17 mouse cellular contexts compared by ENCODE assay signal in the genomic region with DNA sequence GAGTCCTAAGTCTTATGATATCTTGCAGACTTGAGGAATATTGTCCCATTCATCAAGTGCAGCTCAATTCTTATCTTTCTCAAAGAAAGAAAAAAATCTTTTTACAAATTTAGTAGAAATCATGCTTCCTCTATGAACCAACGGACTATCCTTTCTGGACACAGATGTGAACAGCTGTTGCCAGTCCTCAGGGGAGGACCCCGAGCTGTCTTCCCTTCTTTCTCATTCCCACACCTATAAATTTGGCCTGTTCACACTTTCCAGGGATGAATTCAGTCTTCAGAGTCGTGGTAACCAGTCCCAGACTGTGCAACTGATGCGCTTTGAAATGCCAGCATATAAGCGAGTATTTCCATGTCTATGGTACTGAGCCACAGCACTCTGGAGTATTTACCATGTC.
A peak's percentile ranks its signal among the peaks of the same experiment; 100 is the strongest.
DNase-seq lines count a peak whose midpoint lies in the region; ATAC-seq and TF ChIP-seq lines count a peak whose summit lies in the region.
"Had no signal": no experiment of that assay in that cellular context is flagged by ENCODE, and none has a peak within 500 bp of the region (broad histone marks: within the 10 kb centered on the region; RNA-seq: fewer than 3 reads in every experiment).

No protein-coding gene starts in this region.

- no peak for ATAC-seq in kidney, postnatal 0 days (replicated peaks; ENCODE audit: low FRiP score, low read depth)
- no peak; the same call in 1 of the 2 replicates for ATAC-seq in kidney, embryonic 14.5 days (ENCODE audit: low FRiP score, low TSS enrichment)
- ATAC-seq in midbrain, embryonic 11.5 days (ENCODE audit: low FRiP score): no peak
- no peak for ATAC-seq in midbrain, embryonic 15.5 days (replicated peaks)
- ATAC-seq: forebrain, embryonic 15.5 days had no signal

- no peaks in the 10 kb centered on the region for H3K36me3 ChIP-seq in heart, embryonic 10.5 days
- H3K36me3 ChIP-seq in kidney, postnatal 0 days (ENCODE audit: insufficient read depth, low read length): no peaks in the 10 kb centered on the region
- H3K36me3 ChIP-seq in kidney, embryonic 14.5 days (ENCODE audit: control insufficient read depth, insufficient read depth, low read length): no peaks in the 10 kb centered on the region
- no peaks in the 10 kb centered on the region for H3K36me3 ChIP-seq in midbrain, embryonic 11.5 days (ENCODE audit: control insufficient read depth, insufficient read depth, low read length)
- H3K36me3 ChIP-seq in midbrain, embryonic 15.5 days (replicated peaks): no peaks in the 10 kb centered on the region
- H3K36me3 ChIP-seq: embryonic facial prominence, embryonic 12.5 days; forebrain, embryonic 15.5 days; heart, embryonic 13.5 days; hindbrain, embryonic 15.5 days had no signal

- WGBS in heart, embryonic 10.5 days: 79% methylated on average over 5 of the region's 5 CpGs
- 52% methylated on average over 5 of the region's 5 CpGs for WGBS in kidney, postnatal 0 days
- 60% methylated on average over 5 of the region's 5 CpGs for WGBS in kidney, embryonic 14.5 days
- WGBS in midbrain, embryonic 11.5 days: 87% methylated on average over 5 of the region's 5 CpGs
- WGBS in midbrain, embryonic 15.5 days: 83% methylated on average over 5 of the region's 5 CpGs

- no peak overlapping the region for H3K9ac ChIP-seq in kidney, postnatal 0 days (ENCODE audit: low read depth, low read length)
- no peak overlapping the region for H3K9ac ChIP-seq in kidney, embryonic 14.5 days (ENCODE audit: low read depth, low read length)
- no peak overlapping the region for H3K9ac ChIP-seq in midbrain, embryonic 11.5 days (ENCODE audit: low read length)
- no peak overlapping the region for H3K9ac ChIP-seq in midbrain, embryonic 15.5 days
- H3K9ac ChIP-seq: embryonic facial prominence, embryonic 12.5 days; forebrain, embryonic 15.5 days; heart, embryonic 13.5 days; hindbrain, embryonic 15.5 days had no signal

- no peak overlapping the region for H3K4me3 ChIP-seq in heart, embryonic 10.5 days
- H3K4me3 ChIP-seq in kidney, postnatal 0 days (replicated peaks; ENCODE audit: low read depth, low read length): no peak overlapping the region
- no peak overlapping the region for H3K4me3 ChIP-seq in kidney, embryonic 14.5 days (ENCODE audit: low read length)
- H3K4me3 ChIP-seq in midbrain, embryonic 11.5 days (ENCODE audit: low read depth, low read length): no peak overlapping the region
- no peak overlapping the region for H3K4me3 ChIP-seq in midbrain, embryonic 15.5 days
- H3K4me3 ChIP-seq: embryonic facial prominence, embryonic 12.5 days; forebrain, embryonic 15.5 days; heart, embryonic 13.5 days; hindbrain, embryonic 15.5 days had no signal

- DNase-seq in heart, adult 18-20 months: peak; percentile 25 to 31
- no peak for DNase-seq in heart, embryonic 10.5 days (ENCODE audit: low spot score)
- peak; percentile 34 for DNase-seq in heart, postnatal 4 days
- DNase-seq in heart, adult 11 months: no peak
- peak; percentile 39 for DNase-seq in kidney, postnatal 0 days (ENCODE audit: low spot score)
- DNase-seq in midbrain, embryonic 11.5 days (ENCODE audit: low spot score, missing footprints): peak; percentile 47
- DNase-seq: adrenal gland, postnatal 10 days; cerebellum, adult 11 months; cerebellum, adult 8-10 months; cerebellum, postnatal 25 days; gastrocnemius, postnatal 10 days had no signal

- TF ChIP-seq CTCF in kidney, postnatal 0 days (IDR thresholded peaks at IDR 0.05; ENCODE audit: low read depth): no peak

- no peaks in the 10 kb centered on the region for H3K27me3 ChIP-seq in heart, embryonic 10.5 days (ENCODE audit: insufficient read depth, poor library complexity, severe bottlenecking)
- no peaks in the 10 kb centered on the region for H3K27me3 ChIP-seq in kidney, postnatal 0 days (ENCODE audit: insufficient read depth, low read length)
- H3K27me3 ChIP-seq in kidney, embryonic 14.5 days (ENCODE audit: control insufficient read depth, insufficient read depth, low read length): no peaks in the 10 kb centered on the region
- no peaks in the 10 kb centered on the region for H3K27me3 ChIP-seq in midbrain, embryonic 11.5 days (ENCODE audit: control insufficient read depth, insufficient read depth, low read length)
- H3K27me3 ChIP-seq in midbrain, embryonic 15.5 days (replicated peaks): no peaks in the 10 kb centered on the region
- H3K27me3 ChIP-seq: embryonic facial prominence, embryonic 12.5 days; forebrain, embryonic 15.5 days; heart, embryonic 13.5 days; hindbrain, embryonic 15.5 days had no signal

- no peak overlapping the region for H3K4me2 ChIP-seq in kidney, postnatal 0 days (ENCODE audit: low read length)
- no peak overlapping the region for H3K4me2 ChIP-seq in kidney, embryonic 14.5 days (replicated peaks; ENCODE audit: low read depth, low read length)
- H3K4me2 ChIP-seq in midbrain, embryonic 11.5 days: no peak overlapping the region
- no peak overlapping the region for H3K4me2 ChIP-seq in midbrain, embryonic 15.5 days
- H3K4me2 ChIP-seq: embryonic facial prominence, embryonic 12.5 days; forebrain, embryonic 15.5 days; heart, embryonic 13.5 days; hindbrain, embryonic 15.5 days had no signal

- no peak overlapping the region for H3K27ac ChIP-seq in heart, embryonic 10.5 days
- H3K27ac ChIP-seq in kidney, postnatal 0 days: no peak overlapping the region
- no peak overlapping the region for H3K27ac ChIP-seq in kidney, embryonic 14.5 days (ENCODE audit: low read depth, low read length)
- no peak overlapping the region for H3K27ac ChIP-seq in midbrain, embryonic 11.5 days (ENCODE audit: low read depth, low read length)
- no peak overlapping the region for H3K27ac ChIP-seq in midbrain, embryonic 15.5 days
- H3K27ac ChIP-seq: embryonic facial prominence, embryonic 12.5 days; forebrain, embryonic 15.5 days; heart, embryonic 13.5 days; hindbrain, embryonic 15.5 days had no signal

- no peaks in the 10 kb centered on the region for H3K9me3 ChIP-seq in heart, embryonic 10.5 days
- H3K9me3 ChIP-seq in kidney, postnatal 0 days (replicated peaks; ENCODE audit: low read length): no peaks in the 10 kb centered on the region
- H3K9me3 ChIP-seq in kidney, embryonic 14.5 days (ENCODE audit: control insufficient read depth, low read length): no peaks in the 10 kb centered on the region
- no peaks in the 10 kb centered on the region for H3K9me3 ChIP-seq in midbrain, embryonic 11.5 days (ENCODE audit: control insufficient read depth, low read length)
- H3K9me3 ChIP-seq in midbrain, embryonic 15.5 days: no peaks in the 10 kb centered on the region
- H3K9me3 ChIP-seq: embryonic facial prominence, embryonic 12.5 days; forebrain, embryonic 15.5 days; heart, embryonic 13.5 days; hindbrain, embryonic 15.5 days had no signal

- 0 out of 2 replicates have a peak, but pooled peaks cover 5% of the 10 kb centered on the region for H3K4me1 ChIP-seq in heart, embryonic 10.5 days
- no peaks in the 10 kb centered on the region for H3K4me1 ChIP-seq in kidney, postnatal 0 days (replicated peaks; ENCODE audit: insufficient read depth, low read length)
- H3K4me1 ChIP-seq in kidney, embryonic 14.5 days (ENCODE audit: control insufficient read depth, insufficient read depth, low read length): no peaks in the 10 kb centered on the region
- no peaks in the 10 kb centered on the region for H3K4me1 ChIP-seq in midbrain, embryonic 11.5 days (ENCODE audit: control insufficient read depth, insufficient read depth, low read length)
- no peaks in the 10 kb centered on the region for H3K4me1 ChIP-seq in midbrain, embryonic 15.5 days
- H3K4me1 ChIP-seq: embryonic facial prominence, embryonic 12.5 days; forebrain, embryonic 15.5 days; heart, embryonic 13.5 days; hindbrain, embryonic 15.5 days had no signal

Comparison
In these comparisons a context has a peak if more than half of its experiments do, and no peak if none do; other contexts are left out.
1. DNase-seq: peak in heart, adult 18-20 months (2 of 2), heart, postnatal 4 days (single experiment), kidney, postnatal 0 days (single experiment) and midbrain, embryonic 11.5 days (single experiment); none in heart, embryonic 10.5 days (single experiment) and heart, adult 11 months (single experiment).